Comparison of ENCODE assay signal across 34 mouse cellular contexts in the genomic region with DNA sequence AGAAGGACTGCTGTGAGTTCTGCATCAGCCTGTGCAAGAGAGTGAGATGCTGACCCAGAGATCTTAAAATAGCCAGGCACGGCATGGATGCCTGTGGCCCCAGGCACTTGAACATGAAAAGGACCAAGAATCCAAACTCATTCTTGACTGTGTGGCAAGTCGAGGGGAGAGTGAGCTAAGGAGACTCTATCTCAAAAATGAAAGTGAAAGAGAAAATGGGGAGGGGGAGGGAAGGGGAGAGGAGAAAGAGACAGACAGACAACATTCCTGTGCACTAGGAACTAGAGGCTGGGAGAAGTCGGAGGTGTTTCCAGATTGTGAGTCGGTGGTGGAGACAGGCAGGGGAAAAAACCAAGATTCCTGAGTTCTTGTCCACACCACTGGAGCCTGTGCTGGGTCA. TPM values are rescaled to one million over a fixed set of nuclear protein-coding genes. Genes with fewer than 3 reads are reported as not detected.
DNase-seq lines count a peak whose midpoint lies in the region; ATAC-seq and TF ChIP-seq lines count a peak whose summit lies in the region.
"Had no signal": no experiment of that assay in that cellular context is flagged by ENCODE, and none has a peak within 500 bp of the region (broad histone marks: within the 10 kb centered on the region; RNA-seq: fewer than 3 reads in every experiment).

No protein-coding gene starts in this region.

- H3K4me2 ChIP-seq in heart, embryonic 13.5 days: peak overlapping the region; percentile 49
- no peak overlapping the region for H3K4me2 ChIP-seq in lung, postnatal 0 days (replicated peaks; ENCODE audit: low read depth, low read length)
- H3K4me2 ChIP-seq in myocyte (ENCODE audit: low read depth): peak overlapping the region; percentile 24
- H3K4me2 ChIP-seq: embryonic facial prominence, embryonic 12.5 days; forebrain, embryonic 15.5 days; hindbrain, embryonic 13.5 days; limb, embryonic 15.5 days; liver, embryonic 13.5 days; midbrain, embryonic 13.5 days; neural tube, embryonic 15.5 days; stomach, embryonic 15.5 days had no signal

- TF ChIP-seq EP300 in lung, postnatal 0 days (IDR thresholded peaks at IDR 0.05): no peak

- no peaks in the 10 kb centered on the region for H3K9me3 ChIP-seq in heart, embryonic 13.5 days
- H3K9me3 ChIP-seq in lung, postnatal 0 days (ENCODE audit: low read length): no peaks in the 10 kb centered on the region
- H3K9me3 ChIP-seq in midbrain, embryonic 10.5 days (replicated peaks): no peaks in the 10 kb centered on the region
- H3K9me3 ChIP-seq: embryonic facial prominence, embryonic 12.5 days; forebrain, embryonic 15.5 days; hindbrain, embryonic 13.5 days; limb, embryonic 10.5 days; limb, embryonic 15.5 days; liver, embryonic 13.5 days; midbrain, embryonic 13.5 days; neural tube, embryonic 15.5 days; stomach, embryonic 15.5 days had no signal

- no peaks in the 10 kb centered on the region for H3K79me2 ChIP-seq in myocyte (ENCODE audit: control insufficient read depth, insufficient read depth)

- DNase-seq in heart, adult 8-10 months (ENCODE audit: low spot score): no peak
- DNase-seq in lung, postnatal 0 days (ENCODE audit: low spot score): peak; percentile 29
- DNase-seq in lung, adult 2 months: no peak
- peak; percentile 57 for DNase-seq in Muller cell, postnatal 12 days (ENCODE audit: inconsistent ontology term)
- no peak for DNase-seq in right cerebral cortex, postnatal 36 days (ENCODE audit: low spot score in 2 of 2)
- no peak for DNase-seq in midbrain, embryonic 10.5 days (ENCODE audit: low spot score)
- DNase-seq: adrenal gland, postnatal 10 days; cerebellum, adult 11 months; cerebellum, adult 9-10 months; embryo, embryonic 11 days; gastrocnemius, adult 2 months; gastrocnemius, postnatal 36 days; heart, postnatal 36 days; kidney, adult 9 months; kidney, postnatal 14 days; layer of hippocampus, adult 9-11 months; liver, embryonic 13.5 days; lung, adult 18-20 months; lung, postnatal 14 days; retina, postnatal 1 day; right cerebral cortex, postnatal 14 days; thymus, postnatal 14 days had no signal

- no peaks in the 10 kb centered on the region for H3K36me3 ChIP-seq in heart, embryonic 13.5 days
- H3K36me3 ChIP-seq in lung, postnatal 0 days (ENCODE audit: insufficient read depth, low read length): no peaks in the 10 kb centered on the region
- no peaks in the 10 kb centered on the region for H3K36me3 ChIP-seq in myocyte (ENCODE audit: control insufficient read depth, insufficient read depth)
- no peaks in the 10 kb centered on the region for H3K36me3 ChIP-seq in midbrain, embryonic 10.5 days
- H3K36me3 ChIP-seq: embryonic facial prominence, embryonic 12.5 days; forebrain, embryonic 15.5 days; hindbrain, embryonic 13.5 days; limb, embryonic 10.5 days; limb, embryonic 15.5 days; liver, embryonic 13.5 days; midbrain, embryonic 13.5 days; neural tube, embryonic 15.5 days; stomach, embryonic 15.5 days had no signal

- H3K27me3 ChIP-seq in heart, embryonic 13.5 days (replicated peaks): no peaks in the 10 kb centered on the region
- H3K27me3 ChIP-seq in lung, postnatal 0 days (replicated peaks; ENCODE audit: insufficient read depth, low read length): no peaks in the 10 kb centered on the region
- H3K27me3 ChIP-seq in myocyte (ENCODE audit: control insufficient read depth, insufficient read depth, insufficient read length): no peaks in the 10 kb centered on the region
- no peaks in the 10 kb centered on the region for H3K27me3 ChIP-seq in midbrain, embryonic 10.5 days (ENCODE audit: low read depth, poor library complexity, severe bottlenecking)
- H3K27me3 ChIP-seq: embryonic facial prominence, embryonic 12.5 days; forebrain, embryonic 15.5 days; limb, embryonic 15.5 days; midbrain, embryonic 13.5 days; neural tube, embryonic 15.5 days; stomach, embryonic 15.5 days had no signal

- H3ac ChIP-seq in myocyte (ENCODE audit: control insufficient read depth, insufficient read length): no peak overlapping the region

- ATAC-seq in heart, embryonic 13.5 days (ENCODE audit: extremely low read depth, insufficient number of reproducible peaks, low FRiP score, low TSS enrichment): 0 out of 2 replicates have a peak, but pooled peaks have one; percentile 32
- ATAC-seq in lung, postnatal 0 days: no peak
- ATAC-seq: forebrain, embryonic 15.5 days; intestine, postnatal 0 days; midbrain, embryonic 13.5 days had no signal

- peak overlapping the region; percentile 78 for H3K27ac ChIP-seq in heart, embryonic 13.5 days (replicated peaks)
- no peak overlapping the region for H3K27ac ChIP-seq in lung, postnatal 0 days (ENCODE audit: low read length)
- no peak overlapping the region for H3K27ac ChIP-seq in midbrain, embryonic 10.5 days (replicated peaks)
- H3K27ac ChIP-seq: embryonic facial prominence, embryonic 12.5 days; forebrain, embryonic 15.5 days; gastrocnemius, adult 2 months; hindbrain, embryonic 13.5 days; limb, embryonic 10.5 days; limb, embryonic 15.5 days; liver, embryonic 13.5 days; midbrain, embryonic 13.5 days; neural tube, embryonic 15.5 days; stomach, embryonic 15.5 days had no signal

- no peak overlapping the region for H3K4me3 ChIP-seq in heart, embryonic 13.5 days
- no peak overlapping the region for H3K4me3 ChIP-seq in lung, postnatal 0 days (ENCODE audit: low read depth, low read length)
- H3K4me3 ChIP-seq in lung, adult 2 months (replicated peaks; ENCODE audit: extremely low read depth, low read depth, low read length): no peak overlapping the region
- H3K4me3 ChIP-seq in myocyte: no peak overlapping the region
- no peak overlapping the region for H3K4me3 ChIP-seq in midbrain, embryonic 10.5 days
- H3K4me3 ChIP-seq: embryonic facial prominence, embryonic 12.5 days; forebrain, embryonic 15.5 days; gastrocnemius, adult 2 months; hindbrain, embryonic 13.5 days; limb, embryonic 10.5 days; limb, embryonic 15.5 days; liver, embryonic 13.5 days; midbrain, embryonic 13.5 days; neural tube, embryonic 15.5 days; stomach, embryonic 15.5 days had no signal

- TF ChIP-seq POLR2A in lung, adult 2 months (IDR thresholded peaks at IDR 0.05; ENCODE audit: borderline replicate concordance, extremely low read depth, low read depth, low read length): no peak
- TF ChIP-seq POLR2A in myocyte (IDR thresholded peaks at IDR 0.05; ENCODE audit: insufficient read length, low read depth): no peak

- peaks cover 36% of the 10 kb centered on the region for H3K4me1 ChIP-seq in heart, embryonic 13.5 days
- H3K4me1 ChIP-seq in lung, postnatal 0 days (ENCODE audit: insufficient read depth, low read depth, low read length): no peaks in the 10 kb centered on the region
- H3K4me1 ChIP-seq in lung, adult 2 months (ENCODE audit: control insufficient read depth, insufficient read depth, low read length): peaks cover 3% of the 10 kb centered on the region; the same call in 1 of the 2 replicates
- H3K4me1 ChIP-seq in midbrain, embryonic 10.5 days: no peaks in the 10 kb centered on the region
- H3K4me1 ChIP-seq: embryonic facial prominence, embryonic 12.5 days; forebrain, embryonic 15.5 days; hindbrain, embryonic 13.5 days; limb, embryonic 15.5 days; midbrain, embryonic 13.5 days; neural tube, embryonic 15.5 days; stomach, embryonic 15.5 days had no signal

- no peak overlapping the region for H3K9ac ChIP-seq in heart, embryonic 13.5 days
- H3K9ac ChIP-seq in lung, postnatal 0 days (replicated peaks; ENCODE audit: low read depth): no peak overlapping the region
- H3K9ac ChIP-seq: embryonic facial prominence, embryonic 12.5 days; forebrain, embryonic 15.5 days; hindbrain, embryonic 13.5 days; limb, embryonic 15.5 days; liver, embryonic 13.5 days; midbrain, embryonic 13.5 days; neural tube, embryonic 15.5 days; stomach, embryonic 15.5 days had no signal

- 22% methylated on average over 4 of the region's 4 CpGs for WGBS in heart, embryonic 13.5 days
- WGBS in lung, postnatal 0 days: 33% methylated on average over 4 of the region's 4 CpGs
- 34% methylated on average over 4 of the region's 4 CpGs for WGBS in lung, adult 2 months
- 76% methylated on average over 4 of the region's 4 CpGs for WGBS in midbrain, embryonic 10.5 days

- TF ChIP-seq CTCF in lung, postnatal 0 days (IDR thresholded peaks at IDR 0.05): no peak
- no peak for TF ChIP-seq CTCF in lung, adult 2 months (IDR thresholded peaks at IDR 0.05; ENCODE audit: insufficient read depth, low read length)

TF ChIP-seq in myocyte, 11 proteins besides CTCF, POLR2A, EP300 and RAD21 (continues in another document):
- TF ChIP-seq E2F4 (IDR thresholded peaks at IDR 0.05; ENCODE audit: insufficient read depth): no peak
- TF ChIP-seq USF1 (IDR thresholded peaks at IDR 0.05; ENCODE audit: low read depth): no peak
- TF ChIP-seq TCF12 (IDR thresholded peaks at IDR 0.05; ENCODE audit: insufficient read depth, poor library complexity, severe bottlenecking): no peak
- TF ChIP-seq TCF3 (IDR thresholded peaks at IDR 0.05; ENCODE audit: insufficient read length, low read depth): no peak
- no peak for TF ChIP-seq MAX (IDR thresholded peaks at IDR 0.05; ENCODE audit: low read depth)
- no peak for TF ChIP-seq REST (IDR thresholded peaks at IDR 0.05; ENCODE audit: insufficient read depth, insufficient read length)
- no peak for TF ChIP-seq MYOG (IDR thresholded peaks at IDR 0.05; ENCODE audit: control insufficient read depth in 1 of 3, insufficient read depth in 1 of 3, insufficient read length in 2 of 3, low read depth in 2 of 3)

RNA-seq across cellular contexts. Expression of a gene that starts 23.9 kb away (rescaled TPM):
- 0.20 and 0.29 TPM in 2 replicates for polyA plus RNA-seq in heart, embryonic 13.5 days (2015; fragmentation: Nextera tagmentation; extraction: Ambion mirVana)
- under 1 TPM in 1 of 4 experiments, not detected in 3; 0.11 TPM for total RNA-seq in heart, adult 8-10 months (2022)
- 1.5 and 2.1 TPM in 2 replicates for polyA plus RNA-seq in lung, postnatal 0 days (2015; fragmentation: Nextera tagmentation; extraction: Ambion mirVana)
- 5.4 and 7.2 TPM in 2 replicates for polyA plus RNA-seq in lung, adult 2 months (2012; rRNA removed)
- 0.05 TPM for polyA plus RNA-seq in myocyte (2012; fragmentation: generic; extraction: Trizol)
- 1.2 and 1.6 TPM in 2 replicates for polyA plus RNA-seq in midbrain, embryonic 10.5 days (2016; fragmentation: Nextera tagmentation; extraction: Ambion mirVana)
- total RNA-seq: heart, postnatal 36 days had no signal
- polyA plus RNA-seq: midbrain, embryonic 13.5 days had no signal

RNA-seq across cellular contexts. Expression of a gene that starts 54.5 kb away (rescaled TPM):
- 14.3 and 14.6 TPM in 2 replicates for polyA plus RNA-seq in heart, embryonic 13.5 days (2015; fragmentation: Nextera tagmentation; extraction: Ambion mirVana)
- total RNA-seq in heart, adult 8-10 months (2022): 10 to 100 TPM; 11.3 to 14.3 (median 12.1) TPM
- polyA plus RNA-seq in lung, postnatal 0 days (2015; fragmentation: Nextera tagmentation; extraction: Ambion mirVana): 7.9 and 9.7 TPM in 2 replicates
- polyA plus RNA-seq in lung, adult 2 months (2012; rRNA removed): 10.2 and 10.8 TPM in 2 replicates
- polyA plus RNA-seq in myocyte (2012; fragmentation: generic; extraction: Trizol): 9.6 TPM
- polyA plus RNA-seq in midbrain, embryonic 10.5 days (2016; fragmentation: Nextera tagmentation; extraction: Ambion mirVana): 15.4 and 16.4 TPM in 2 replicates

RNA-seq across cellular contexts. Expression of a gene that starts 57.5 kb away (rescaled TPM):
- polyA plus RNA-seq in heart, embryonic 13.5 days (2015; fragmentation: Nextera tagmentation; extraction: Ambion mirVana): 3.6 and 4.4 TPM in 2 replicates
- total RNA-seq in heart, adult 8-10 months (2022): 10 to 100 TPM; 22.2 to 32.4 (median 25.2) TPM
- 130 and 164 TPM in 2 replicates for polyA plus RNA-seq in lung, postnatal 0 days (2015; fragmentation: Nextera tagmentation; extraction: Ambion mirVana)
- polyA plus RNA-seq in lung, adult 2 months (2012; rRNA removed): 122 and 130 TPM in 2 replicates
- polyA plus RNA-seq in myocyte (2012; fragmentation: generic; extraction: Trizol): 1.1 TPM
- polyA plus RNA-seq in midbrain, embryonic 10.5 days (2016; fragmentation: Nextera tagmentation; extraction: Ambion mirVana): 20.5 and 32.9 TPM in 2 replicates
- polyA plus RNA-seq: C2C12 had no signal

Comparison
In these comparisons a context has a peak if more than half of its experiments do, and no peak if none do; other contexts are left out.
1. DNase-seq: peak in lung, postnatal 0 days (single experiment) and Muller cell, postnatal 12 days (single experiment); none in heart, adult 8-10 months (single experiment), lung, adult 2 months (single experiment), right cerebral cortex, postnatal 36 days (0 of 2) and midbrain, embryonic 10.5 days (single experiment).